Mouse (Mus musculus): ENCODE data around the gene Capn7.

Gene Capn7

DNA sequence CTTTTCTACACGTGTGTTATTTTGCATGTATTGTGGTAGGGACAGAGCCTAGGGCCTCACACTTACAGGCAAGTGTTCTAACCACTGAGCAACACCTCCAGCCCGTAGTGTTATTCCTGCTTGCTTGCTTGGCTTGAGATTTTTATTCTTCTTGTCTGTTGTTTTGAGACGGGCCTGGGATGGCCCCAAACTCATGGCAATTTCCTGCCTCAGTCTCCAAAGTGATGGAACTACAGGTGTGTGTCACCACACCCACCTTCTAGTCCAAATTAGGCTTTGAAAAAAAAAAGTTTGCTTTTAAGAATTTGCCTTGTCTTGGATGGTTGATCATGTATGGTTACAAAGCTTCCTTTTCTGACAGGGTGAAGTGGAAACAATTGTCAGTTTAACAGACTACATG, 80.0 kb downstream of the Capn7 start:
- no peak for DNase-seq

DNA sequence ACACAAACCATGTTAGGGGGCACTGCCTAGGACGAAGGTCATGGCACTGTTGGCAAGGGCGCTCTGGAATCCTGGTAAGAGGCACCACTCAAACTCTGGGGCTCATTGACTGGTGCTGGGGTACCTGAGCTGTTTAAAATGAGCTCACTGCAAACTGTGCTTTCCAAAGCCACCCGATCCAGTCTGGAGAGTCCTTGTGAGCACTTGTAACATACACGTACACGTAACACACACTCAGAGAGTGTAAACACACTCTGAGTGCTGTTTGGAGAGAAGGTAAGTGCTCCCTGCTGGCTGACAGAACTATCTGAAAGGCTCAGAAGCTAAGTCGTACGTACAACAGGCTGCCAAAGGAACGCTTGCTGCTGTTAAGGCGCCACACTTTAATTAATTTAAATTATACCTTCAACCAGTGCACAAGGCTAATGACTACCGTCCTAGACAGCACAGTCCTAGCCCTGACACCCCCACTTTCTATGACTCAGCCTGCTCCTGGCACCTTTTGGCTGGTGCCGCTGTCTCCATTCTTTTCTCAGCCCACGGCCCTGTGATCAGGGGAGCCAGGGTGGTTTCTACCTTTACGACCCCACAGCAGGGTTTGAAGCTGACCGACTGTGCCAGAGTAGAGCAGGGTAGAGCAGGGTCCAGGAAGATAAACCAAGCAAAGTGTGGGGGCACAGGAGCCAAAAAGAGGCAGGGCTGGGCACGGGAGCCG, 80.6 kb downstream of the Capn7 start:
- no peak for DNase-seq

DNA sequence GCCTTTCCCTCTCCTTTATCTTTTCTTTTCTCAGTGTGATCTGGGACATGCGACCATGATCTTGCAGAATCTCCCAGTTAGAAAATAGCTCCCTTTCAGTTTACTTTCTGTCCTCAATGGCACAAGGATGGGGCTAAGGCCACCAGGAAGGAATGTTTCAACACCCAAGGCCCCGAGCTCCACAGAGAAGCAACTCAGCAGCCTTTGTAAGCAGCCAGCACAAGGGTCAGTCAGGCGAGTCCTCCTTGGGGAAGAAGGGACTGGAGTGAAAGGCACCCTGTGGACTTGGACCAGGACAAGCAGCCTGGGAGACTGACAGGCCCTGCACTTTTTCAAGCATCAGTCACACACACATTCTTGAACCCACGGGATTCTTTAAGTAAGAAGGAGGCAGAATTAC, 82.8 kb downstream of the Capn7 start:
- DNase-seq = no peak

DNA sequence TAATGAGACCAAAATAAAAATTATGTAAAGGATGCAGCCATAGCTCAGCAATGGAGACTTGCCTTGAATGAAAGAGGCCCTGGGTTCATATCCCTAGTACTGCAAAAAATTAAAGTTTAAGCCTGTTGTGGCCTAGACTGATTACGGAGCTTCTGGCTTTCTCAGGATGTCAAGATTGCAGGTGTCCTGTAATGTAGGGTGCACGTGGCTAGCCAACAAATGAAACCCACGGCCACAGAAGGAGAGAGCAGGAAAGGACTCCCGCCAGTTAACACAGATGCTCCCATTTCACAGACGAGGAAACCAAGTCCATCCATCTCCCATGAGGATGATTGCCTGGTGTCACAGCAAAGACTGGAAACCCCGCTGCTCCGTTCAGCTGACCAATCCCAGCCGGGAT, 83.7 kb downstream of the Capn7 start:
- no peak for DNase-seq

DNA sequence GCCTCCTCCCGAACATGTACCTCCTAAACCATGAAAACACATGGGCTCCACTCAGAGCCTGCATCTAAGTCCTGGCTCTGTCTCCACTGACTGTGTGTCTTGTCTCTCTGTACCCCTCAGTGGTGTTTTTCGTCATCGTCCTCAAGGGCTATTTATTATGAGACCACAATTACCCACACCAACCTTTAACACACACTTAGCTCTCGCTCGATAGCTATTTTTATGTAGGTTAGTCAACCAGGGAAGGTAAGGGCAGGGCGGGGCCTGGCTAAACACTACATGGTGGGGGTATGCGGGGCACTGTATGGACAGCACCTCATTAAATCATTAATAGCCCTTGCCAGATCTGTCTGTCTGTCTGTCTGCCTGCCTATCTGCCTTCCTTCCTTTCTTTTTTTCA, 84.1 kb downstream of the Capn7 start:
- DNase-seq = no peak

DNA sequence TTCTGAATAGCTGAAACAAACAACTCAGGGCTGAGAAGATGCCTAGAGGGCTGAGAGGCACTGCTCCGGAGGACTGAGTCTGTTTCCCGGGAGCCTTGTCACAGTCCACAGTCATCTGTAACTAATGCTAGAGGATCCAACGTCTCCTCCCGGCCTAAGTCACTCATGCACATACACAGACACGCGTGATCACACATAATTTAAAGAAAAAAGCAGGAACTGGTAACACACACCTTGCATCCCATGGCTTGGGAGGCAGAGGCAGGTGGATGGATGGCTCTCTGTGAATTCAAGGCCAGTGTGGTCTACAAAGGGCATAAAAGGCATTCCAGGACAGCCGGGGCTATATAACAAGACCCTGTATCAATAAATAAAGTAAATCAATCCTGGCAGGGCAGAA, 84.5 kb downstream of the Capn7 start:
- no peak for DNase-seq

Measured in cerebellum, adult 11 months (tissue).